Mouse (Mus musculus): ENCODE measurements around the gene Atl3. TPM values are rescaled to one million over a fixed set of nuclear protein-coding genes. Genes with fewer than 3 reads are reported as not detected.
"Not testable (repeated sequence)": the region's sequence is repeated elsewhere in the genome, so short reads cannot be mapped to it uniquely, and the experiment has no call there.

Atl3 gene
- total RNA-seq, 2 experiments from 2014 or later = 15.4 to 16.0 TPM

DNA sequence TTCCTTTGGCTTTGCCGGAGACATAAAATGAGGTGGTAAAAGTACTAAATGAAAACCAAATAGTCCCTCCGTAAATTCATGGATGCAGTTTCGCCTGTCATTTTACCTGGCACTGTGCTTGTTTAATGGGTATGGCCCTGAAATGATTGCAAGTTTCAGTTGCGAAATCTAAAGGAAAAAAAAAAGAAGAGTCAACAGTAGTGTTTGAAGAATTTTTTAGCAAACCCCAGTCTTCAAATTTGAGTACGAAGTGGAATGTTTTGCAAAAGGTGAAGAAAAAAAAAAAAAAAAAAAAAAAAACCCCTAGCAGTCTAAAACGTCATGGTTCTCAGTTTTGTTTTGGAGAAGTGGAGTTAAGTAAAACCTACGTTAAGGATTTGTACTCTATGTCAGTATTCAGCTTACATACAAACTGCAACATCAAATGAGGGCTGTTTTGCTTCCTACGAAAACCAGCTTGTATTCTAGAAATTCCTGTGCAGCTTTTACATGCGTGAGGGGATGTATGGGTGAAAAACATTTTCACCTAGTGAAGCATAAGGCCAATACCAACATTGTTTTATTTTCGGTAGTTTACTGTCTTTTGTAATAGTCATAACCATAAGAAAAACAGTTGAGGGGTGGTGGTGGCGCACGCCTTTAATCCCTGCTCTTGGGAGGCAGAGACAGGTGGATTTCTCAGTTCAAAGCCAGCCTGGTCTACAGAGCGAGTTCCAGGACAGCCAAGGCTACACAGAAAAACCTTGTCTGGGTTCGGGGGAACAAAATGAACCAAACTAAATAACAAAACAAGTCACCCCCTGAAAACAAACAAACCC, 1.6 kb downstream of the Atl3 start:
- intact Hi-C loops (cut with DNase I; ENCODE audit: low total_unique reads) = no loop called here
- DNase-seq = no peak

- intact Hi-C loops (cut with DNase I; ENCODE audit: low total_unique reads); DNase-seq: not testable (repeated sequence)
These were observed 2.2 kb downstream of the Atl3 start for GRCm38 (mm10) chr19:7496070-7496469.

- intact Hi-C loops (cut with DNase I; ENCODE audit: low total_unique reads) = no loop called here
- DNase-seq = no peak
These were observed 5.0 kb downstream of the Atl3 start for GRCm38 (mm10) chr19:7498816-7499215.

DNA sequence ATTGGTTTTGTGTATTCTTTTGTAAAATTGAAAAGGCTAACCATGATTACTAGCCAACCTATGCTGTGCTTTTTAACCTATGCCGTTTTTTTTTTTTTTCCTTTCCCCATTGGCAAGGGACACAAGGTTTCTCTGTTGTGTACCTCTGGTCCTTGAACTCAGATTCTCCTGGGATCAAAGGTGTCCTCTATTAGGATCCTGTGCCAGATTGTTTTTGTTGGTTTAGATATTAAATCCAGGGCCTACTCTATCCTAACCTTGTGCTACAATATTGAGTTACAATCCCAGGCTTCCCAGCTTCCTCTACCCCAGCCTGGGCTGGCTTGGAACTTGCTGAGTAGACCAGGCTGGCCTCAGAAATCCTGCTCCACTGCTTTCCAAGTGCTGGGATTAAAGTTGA, 6.9 kb downstream of the Atl3 start:
- no peak for DNase-seq
- intact Hi-C loops (cut with DNase I; ENCODE audit: low total_unique reads) = no loop called here

- intact Hi-C loops (cut with DNase I; ENCODE audit: low total_unique reads) = no loop called here
- no peak for DNase-seq
These were observed 8.6 kb downstream of the Atl3 start for GRCm38 (mm10) chr19:7502432-7502831.

GRCm38 (mm10) chr19:7506321-7506720, 12.5 kb downstream of the Atl3 start:
- intact Hi-C loops (cut with DNase I; ENCODE audit: low total_unique reads) = no loop called here

DNA sequence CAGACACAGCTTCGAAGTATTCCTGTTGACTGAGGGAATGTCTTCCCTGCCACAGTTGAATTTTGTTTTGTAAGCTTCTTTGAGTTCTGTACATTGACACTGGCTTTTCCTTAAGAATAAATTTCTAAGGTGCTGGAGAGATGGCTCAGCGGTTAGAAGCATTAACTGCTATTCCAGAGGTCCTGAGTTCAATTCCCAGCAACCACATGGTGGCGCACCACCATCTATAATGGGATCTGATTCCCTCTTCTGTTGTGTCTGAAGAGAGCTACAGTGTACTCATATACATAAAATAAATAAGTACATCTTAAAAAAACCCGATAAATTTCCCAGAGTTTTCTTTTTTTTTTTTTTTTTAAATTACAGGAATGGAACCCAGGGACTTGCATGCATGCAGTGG, 14.2 kb downstream of the Atl3 start:
- intact Hi-C loops (cut with DNase I; ENCODE audit: low total_unique reads) = no loop called here
- DNase-seq = no peak

More at GRCm38 (mm10) chr19:7506321-7506720, 12.5 kb downstream of the Atl3 start:
- no peak for DNase-seq

DNA sequence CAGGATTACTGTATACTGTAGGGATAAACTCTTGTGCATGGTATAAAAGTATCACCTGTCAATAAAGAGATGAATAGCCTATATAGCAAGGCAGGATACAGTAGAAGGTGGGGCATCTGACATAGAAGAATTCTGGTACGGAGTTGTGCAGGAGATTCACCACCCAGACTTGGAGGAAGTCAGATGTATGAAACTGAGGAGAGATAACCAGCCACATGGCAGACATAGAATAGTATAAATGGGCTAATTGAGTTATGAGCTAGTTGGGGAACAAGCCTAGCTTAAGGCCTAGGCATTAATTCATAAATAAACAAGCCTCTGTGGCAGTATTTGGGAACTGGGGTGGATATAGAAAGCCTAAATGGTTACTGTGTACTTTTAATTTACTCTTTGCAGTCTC, 22.6 kb downstream of the Atl3 start:
- intact Hi-C loops (cut with DNase I; ENCODE audit: low total_unique reads) = no loop called here
- DNase-seq = no peak

DNA sequence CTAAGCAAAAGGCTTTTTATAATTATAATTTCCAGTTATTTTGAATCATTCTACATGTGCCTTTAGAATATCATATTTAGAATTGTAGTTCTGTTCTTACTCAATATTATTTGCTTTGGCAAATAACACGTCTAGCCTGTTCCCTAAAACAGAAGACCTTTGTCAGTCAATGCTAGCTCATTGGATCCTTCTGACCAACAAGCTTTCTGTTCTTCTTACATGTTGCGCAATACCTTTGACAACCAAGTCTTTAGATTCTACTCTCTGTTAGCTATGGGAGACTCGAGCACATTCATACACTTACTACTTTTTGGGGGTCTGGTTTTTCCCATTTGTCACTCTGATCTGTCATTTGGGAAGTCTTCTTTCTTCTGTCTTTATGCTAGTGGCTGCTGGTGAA, 27.8 kb downstream of the Atl3 start:
- DNase-seq = no peak
- intact Hi-C loops (cut with DNase I; ENCODE audit: low total_unique reads) = no loop called here

- intact Hi-C loops (cut with DNase I; ENCODE audit: low total_unique reads) = no loop called here
- DNase-seq = no peak
These were observed 29.0 kb downstream of the Atl3 start for GRCm38 (mm10) chr19:7522856-7523255.

DNA sequence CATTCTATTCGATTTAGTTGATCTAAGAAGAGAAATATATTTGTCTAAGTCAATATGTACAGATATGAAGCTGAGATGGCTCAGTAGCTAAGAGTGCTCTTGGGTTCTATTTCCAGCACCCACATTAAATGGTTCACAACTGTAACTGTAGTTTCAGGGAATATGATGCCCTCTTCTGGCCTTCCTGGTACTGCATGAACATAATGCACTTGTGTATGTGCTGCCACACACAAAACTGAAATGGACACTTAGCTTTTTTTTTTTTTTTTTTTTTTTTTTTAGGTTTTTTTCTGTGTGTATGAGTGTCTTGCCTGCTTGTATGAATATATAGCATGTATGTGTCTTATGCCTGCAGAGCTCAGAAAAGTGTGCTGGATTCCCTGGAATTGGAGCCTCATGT, 29.5 kb downstream of the Atl3 start:
- DNase-seq = no peak
- intact Hi-C loops (cut with DNase I; ENCODE audit: low total_unique reads) = no loop called here

DNA sequence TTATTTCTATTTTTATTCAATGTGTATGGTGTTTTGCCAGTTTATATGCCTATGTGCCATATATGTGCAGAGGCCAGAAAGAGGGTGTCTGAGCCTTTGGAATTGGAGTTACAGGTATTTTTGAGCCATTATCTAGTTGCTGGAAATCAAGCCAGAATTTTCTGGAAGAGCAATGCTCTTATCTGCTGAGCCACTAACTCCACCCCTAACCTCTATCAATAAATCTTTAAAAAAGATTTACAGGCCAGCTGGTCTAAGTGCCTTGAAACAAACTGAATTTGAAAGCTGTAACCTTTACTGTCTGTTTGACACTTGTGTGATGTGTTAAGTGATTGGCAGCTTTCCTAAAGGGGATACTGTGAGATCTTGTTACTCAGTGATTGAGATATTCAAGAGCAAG, 29.9 kb downstream of the Atl3 start:
- intact Hi-C loops (cut with DNase I; ENCODE audit: low total_unique reads) = no loop called here
- no peak for DNase-seq

- no peak for DNase-seq
- intact Hi-C loops (cut with DNase I; ENCODE audit: low total_unique reads) = loop anchor here (5.0 kb wide), 1 partner anchor 92 kb away; no protein-coding TSS in a partner anchor
These were observed 31.0 kb downstream of the Atl3 start for GRCm38 (mm10) chr19:7524879-7525278.

DNA sequence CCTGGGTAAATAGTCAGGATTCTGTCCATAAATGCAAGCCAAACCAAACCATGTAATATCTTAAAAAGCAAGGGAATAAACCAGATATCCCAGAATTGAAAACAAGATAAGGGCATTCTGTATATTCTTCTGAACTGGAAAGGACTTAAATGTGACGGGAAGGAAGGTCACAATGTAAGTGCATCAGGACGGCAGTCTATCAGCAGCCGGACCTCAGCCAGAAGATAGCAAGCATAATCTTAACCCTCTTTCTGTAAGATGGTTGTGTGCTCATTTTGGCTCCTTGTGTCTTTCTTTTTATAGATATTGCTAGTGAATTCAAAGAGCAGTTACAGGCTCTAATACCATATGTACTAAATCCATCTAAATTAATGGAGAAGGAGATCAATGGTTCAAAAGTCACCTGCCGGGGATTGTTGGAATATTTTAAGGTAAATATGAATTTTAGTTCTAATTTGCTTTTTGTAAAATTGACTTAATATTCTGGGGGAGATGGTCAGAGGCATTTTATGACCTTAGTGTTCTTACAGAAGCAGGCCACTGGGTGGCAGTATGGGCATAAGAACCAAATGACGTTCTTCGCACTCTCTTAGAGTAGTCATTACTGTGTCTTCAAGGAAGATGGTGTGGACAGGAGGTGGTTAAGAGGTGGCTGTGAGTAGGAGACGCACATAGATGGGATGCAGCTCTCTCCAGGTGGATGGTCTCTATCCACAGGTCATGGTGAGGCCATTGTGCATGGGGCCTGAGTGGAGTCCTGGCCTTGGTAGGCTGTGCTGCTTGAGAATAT, 35.0 kb downstream of the Atl3 start:
- intact Hi-C loops (cut with DNase I; ENCODE audit: low total_unique reads) = loop anchor here (5.0 kb wide), 1 partner anchor 88 kb away; no protein-coding TSS in a partner anchor
- DNase-seq = peak; percentile 45

DNA sequence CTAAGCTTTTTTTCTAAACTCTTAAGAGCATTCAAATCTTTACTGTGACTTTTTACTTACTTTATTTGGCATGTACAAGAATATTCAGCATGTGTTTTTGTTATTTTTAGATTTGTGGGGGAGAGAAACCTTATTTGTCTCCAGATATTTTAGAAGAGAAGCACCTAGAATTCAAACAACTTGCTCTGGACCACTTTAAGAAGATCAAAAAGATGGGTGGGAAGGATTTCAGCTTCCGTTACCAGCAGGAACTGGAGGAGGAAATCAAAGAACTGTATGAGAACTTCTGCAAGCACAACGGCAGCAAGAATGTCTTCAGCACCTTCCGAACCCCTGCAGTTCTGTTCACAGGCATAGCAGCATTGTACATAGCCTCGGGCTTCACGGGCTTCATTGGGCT, 38.1 kb downstream of the Atl3 start:
- no peak for DNase-seq
- intact Hi-C loops (cut with DNase I; ENCODE audit: low total_unique reads) = loop anchor here (5.0 kb wide), 1 partner anchor 60 kb away; no protein-coding TSS in a partner anchor

DNA sequence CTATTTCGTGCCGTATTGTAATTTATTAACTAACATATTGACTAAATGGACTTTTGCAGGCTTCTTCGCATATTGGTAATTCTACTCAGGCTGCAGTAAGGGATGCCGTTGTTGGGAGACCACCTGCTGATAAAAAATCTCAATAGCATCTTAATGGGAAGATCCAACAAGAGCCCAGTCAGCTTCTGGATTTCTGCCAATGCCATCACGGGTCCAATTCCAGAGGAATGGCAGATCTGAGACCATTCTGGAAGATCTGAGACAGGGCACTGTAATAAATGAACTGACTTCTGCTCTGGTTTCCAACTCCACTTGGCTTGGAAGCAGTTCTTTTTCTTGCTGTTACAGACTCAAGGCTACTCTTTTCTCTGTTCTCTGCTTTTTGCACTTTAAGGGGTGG, 40.1 kb downstream of the Atl3 start:
- DNase-seq = no peak
- intact Hi-C loops (cut with DNase I; ENCODE audit: low total_unique reads) = loop anchor here (5.0 kb wide), 1 partner anchor 58 kb away; no protein-coding TSS in a partner anchor

DNA sequence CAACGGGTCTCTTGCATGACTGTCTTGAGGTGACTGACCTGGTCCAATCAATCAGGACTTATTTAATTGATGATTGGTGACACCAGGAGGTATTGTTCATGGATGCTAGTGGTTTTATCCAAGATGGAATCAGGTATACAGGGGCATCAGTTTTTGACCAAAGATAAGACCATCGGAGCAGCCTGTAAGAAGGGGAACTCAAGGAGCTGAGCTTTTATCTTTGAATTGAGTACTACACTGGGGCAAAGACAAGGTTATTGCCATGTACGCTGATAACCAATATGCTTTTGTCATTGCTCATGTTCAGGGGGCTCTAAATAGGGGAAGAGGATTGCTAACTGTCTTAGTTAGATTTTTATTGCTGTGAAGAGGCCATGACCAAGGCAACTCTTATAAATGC, 55.1 kb downstream of the Atl3 start:
- DNase-seq = no peak
- intact Hi-C loops (cut with DNase I; ENCODE audit: low total_unique reads) = no loop called here

DNA sequence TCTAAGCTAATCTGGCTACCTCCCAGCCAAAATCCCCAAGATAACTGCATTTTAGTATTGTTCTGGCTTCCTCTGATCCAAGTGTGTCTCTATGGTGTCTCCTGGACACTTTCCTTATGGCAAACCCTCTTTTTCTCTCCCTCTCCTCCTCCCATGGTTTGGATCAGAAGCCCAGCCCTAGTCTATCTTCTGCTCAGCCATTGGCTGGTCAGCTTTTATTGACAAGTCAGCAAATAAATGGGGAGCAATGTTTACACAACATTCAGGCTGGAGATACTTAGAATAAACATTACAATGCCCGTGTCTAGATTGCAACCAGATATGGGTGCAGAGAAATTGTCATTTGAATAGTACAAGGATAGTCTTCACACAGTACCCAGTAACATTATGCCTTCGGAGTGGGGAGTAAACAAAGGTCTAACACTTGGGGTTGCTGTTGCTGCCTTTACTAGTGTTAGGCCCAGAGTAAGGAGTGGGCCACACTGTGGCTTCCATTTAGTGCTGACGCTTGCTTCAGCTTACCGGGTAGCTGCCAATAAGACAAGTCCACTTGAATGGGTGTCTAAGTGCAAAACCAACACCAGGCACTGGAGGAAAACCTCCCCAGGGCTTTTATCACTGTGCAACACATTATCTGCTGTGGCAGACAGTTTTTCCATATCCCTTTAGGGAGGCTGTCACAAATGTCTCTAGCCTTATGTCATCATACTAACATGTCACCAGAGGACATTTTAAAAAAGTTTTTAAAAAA, 57.9 kb downstream of the Atl3 start:
- intact Hi-C loops (cut with DNase I; ENCODE audit: low total_unique reads) = no loop called here

DNA sequence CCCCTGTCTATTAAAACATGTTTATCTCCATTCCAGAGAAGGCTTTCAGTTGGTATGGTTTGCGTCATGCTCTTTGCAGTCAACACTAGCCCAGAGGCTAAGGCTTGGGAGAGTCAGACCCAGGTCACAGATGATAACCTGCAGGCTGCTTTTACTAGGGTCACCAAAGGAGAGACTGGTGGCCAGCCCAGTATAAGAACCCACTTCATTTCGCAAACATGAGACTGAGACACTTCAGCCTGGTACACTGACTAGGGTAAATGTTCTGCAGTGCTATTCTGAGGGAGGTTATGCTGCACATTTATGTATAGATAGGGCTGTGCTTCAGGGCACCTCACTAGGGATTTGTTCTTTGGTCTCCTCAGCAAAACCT, 58.4 kb downstream of the Atl3 start:
- intact Hi-C loops (cut with DNase I; ENCODE audit: low total_unique reads) = no loop called here
- no peak for DNase-seq

More for the DNA sequence above, 57.9 kb downstream of the Atl3 start:
- no peak for DNase-seq

DNA sequence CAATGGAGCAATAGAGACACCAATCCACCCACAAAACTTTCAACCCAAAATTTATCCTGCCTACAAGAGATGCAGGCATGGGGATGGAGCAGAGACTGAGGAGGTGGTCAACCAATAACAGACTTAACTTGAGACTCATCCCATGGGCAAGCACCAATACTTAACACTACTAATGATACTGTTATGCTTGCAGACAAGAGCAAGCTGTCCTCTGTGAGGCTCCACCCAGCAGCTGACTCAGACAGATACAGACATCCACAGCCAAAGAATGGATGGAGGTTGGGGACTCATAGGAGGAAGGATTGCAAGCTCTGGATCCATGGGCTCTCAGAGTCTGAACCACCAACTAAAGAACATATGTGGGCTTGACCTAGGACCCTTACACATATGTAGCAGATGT, 59.6 kb downstream of the Atl3 start:
- intact Hi-C loops (cut with DNase I; ENCODE audit: low total_unique reads) = no loop called here
- DNase-seq = no peak

Measured in gastrocnemius, postnatal 14 days (tissue).